Mouse (Mus musculus) midbrain, embryonic 11.5 days (tissue): Measurements from ENCODE around the gene Shld1. TPM values are rescaled to one million over a fixed set of nuclear protein-coding genes. Genes with fewer than 3 reads are reported as not detected.

Experiments used
- ATAC-seq: fragments of 200-750 bp; cut with Nextera tagmentation; 2 replicates; pipeline ENCODE4 v1.8.0; 2017; ENCODE audit warnings: moderate TSS enrichment, moderate library complexity; ENCODE audit not compliant: low FRiP score
- DNase-seq: peaks from one replicate; pipeline ENCODE4 v3.0.0; 2015; ENCODE audit warnings: low spot score; ENCODE audit errors: missing footprints
- H3K27ac ChIP-seq: fragments of 300-500 bp; sonication (generic); 2 replicates; pipeline ENCODE4 v1.5.1; 2014; ENCODE audit warnings: low read depth, low read length
- H3K27me3 ChIP-seq: fragments of 300-500 bp; sonication (generic); 2 replicates; pipeline ENCODE4 v1.6.1; 2014; ENCODE audit warnings: mild to moderate bottlenecking, low read length, moderate library complexity, mixed read lengths; ENCODE audit not compliant: control insufficient read depth, insufficient read depth
- H3K36me3 ChIP-seq: fragments of 300-500 bp; sonication (generic); 2 replicates; pipeline ENCODE4 v1.6.1; 2014; ENCODE audit warnings: mild to moderate bottlenecking, low read length, moderate library complexity, mixed read lengths; ENCODE audit not compliant: control insufficient read depth, insufficient read depth
- H3K4me1 ChIP-seq: fragments of 300-500 bp; sonication (generic); 2 replicates; pipeline ENCODE4 v1.6.1; 2014; ENCODE audit warnings: low read length; ENCODE audit not compliant: control insufficient read depth, insufficient read depth
- H3K4me2 ChIP-seq: fragments of 300-500 bp; sonication (generic); 2 replicates; pipeline ENCODE4 v1.6.1; 2014; ENCODE audit warnings: mild to moderate bottlenecking, moderate library complexity
- H3K4me3 ChIP-seq: fragments of 300-500 bp; sonication (generic); 2 replicates; pipeline ENCODE4 v1.5.1; 2014; ENCODE audit warnings: low read depth, low read length
- H3K9ac ChIP-seq: fragments of 300-500 bp; sonication (generic); 2 replicates; pipeline ENCODE4 v1.6.1; 2014; ENCODE audit warnings: low read length
- H3K9me3 ChIP-seq: fragments of 300-500 bp; sonication (generic); 2 replicates; pipeline ENCODE4 v1.6.1; 2016; ENCODE audit warnings: low read length; ENCODE audit not compliant: control insufficient read depth
- WGBS: fragments of 180-500 bp; shearing (Covaris S2); extraction: QIAGEN DNeasy Blood & Tissue Kit; methylation state at CpG from one replicate; pipeline ENCODE4 v1.1.7; 2014; 5-methylcytosine and 5-hydroxymethylcytosine counted together
- polyA plus RNA-seq: library from polyadenylated mRNA; unstranded; fragments of >200 nt; fragmentation: Nextera tagmentation; extraction: Ambion mirVana; gene quantifications from 2 replicates; pipeline ENCODE4 v1.2.1, GENCODE M21; 2014

Shld1 gene
- polyA plus RNA-seq, 1 experiment from 2014 or later = 17.9 TPM

DNA sequence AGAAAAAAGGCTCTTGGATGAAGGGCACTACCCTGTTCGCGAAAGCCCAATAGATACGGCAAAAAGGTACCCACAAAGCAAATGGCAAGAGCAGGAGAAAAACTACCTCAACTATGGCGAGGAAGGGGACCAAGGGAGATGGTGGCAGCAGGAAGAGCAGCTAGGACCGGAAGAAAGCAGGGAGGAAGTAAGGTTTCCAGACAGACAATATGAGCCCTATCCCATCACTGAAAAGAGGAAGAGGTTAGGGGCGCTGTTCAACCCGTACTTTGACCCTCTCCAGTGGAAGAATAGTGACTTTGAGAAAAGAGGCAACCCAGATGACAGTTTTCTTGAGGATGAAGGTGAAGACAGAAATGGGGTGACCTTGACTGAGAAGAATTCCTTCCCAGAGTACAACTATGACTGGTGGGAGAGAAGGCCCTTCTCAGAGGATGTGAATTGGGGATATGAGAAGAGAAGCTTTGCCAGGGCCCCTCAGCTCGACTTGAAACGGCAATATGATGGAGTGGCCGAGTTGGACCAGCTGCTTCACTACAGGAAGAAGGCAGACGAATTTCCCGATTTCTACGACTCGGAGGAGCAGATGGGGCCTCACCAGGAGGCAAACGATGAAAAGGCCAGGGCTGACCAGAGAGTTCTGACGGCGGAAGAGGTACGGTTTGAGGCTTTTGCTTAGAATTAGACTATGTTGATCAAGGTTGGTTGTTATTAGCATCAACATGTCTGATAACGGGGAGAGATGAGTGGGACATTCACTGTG is 106.9 kb downstream of the Shld1 start:
- H3K4me2 ChIP-seq = no peak overlapping the region
- H3K9ac ChIP-seq = no peak overlapping the region
- no peaks in the 10 kb centered on the region for H3K4me1 ChIP-seq
- no peaks in the 10 kb centered on the region for H3K27me3 ChIP-seq
- no peak overlapping the region for H3K4me3 ChIP-seq
- 90% methylated on average over 19 of the region's 19 CpGs for WGBS
- H3K36me3 ChIP-seq = no peaks in the 10 kb centered on the region
- H3K9me3 ChIP-seq = no peaks in the 10 kb centered on the region
- no peak overlapping the region for H3K27ac ChIP-seq
- ATAC-seq = no peak
- DNase-seq = no peak

- Histone ChIP-seq H3K4me3 (no peak overlapping the region), H3K27me3 (no peaks in the 10 kb centered on the region), H3K4me2 (no peak overlapping the region), H3K4me1 (no peaks in the 10 kb centered on the region), H3K27ac (no peak overlapping the region), H3K9me3 (no peaks in the 10 kb centered on the region), H3K36me3 (no peaks in the 10 kb centered on the region), H3K9ac (no peak overlapping the region)
- DNase-seq (no peak), ATAC-seq (no peak)
- WGBS = 82% methylated on average over 7 of the region's 7 CpGs
Observed at GRCm38 (mm10) chr2:132794204-132794586, 107.5 kb downstream of the Shld1 start.

Other genes with a start within 250 kb of the Shld1 start
- 41.7 and 50.4 TPM in 2 replicates for gene Gpcpd1, start 99.2 kb upstream of the Shld1 start, polyA plus RNA-seq
- 23.0 and 25.5 TPM in 2 replicates for gene Chgb, start 94.3 kb downstream of the Shld1 start, polyA plus RNA-seq
- 31.8 and 32.9 TPM in 2 replicates for gene Trmt6, start 129.1 kb downstream of the Shld1 start, polyA plus RNA-seq
- 23.1 and 23.7 TPM in 2 replicates for gene Mcm8, start 129.2 kb downstream of the Shld1 start, polyA plus RNA-seq
- gene Crls1, start 159.7 kb downstream of the Shld1 start, polyA plus RNA-seq = 24.7 and 25.5 TPM in 2 replicates
- gene Lrrn4, start 194.0 kb downstream of the Shld1 start, polyA plus RNA-seq = 0.14 and 0.18 TPM in 2 replicates